Mouse (Mus musculus): Measurements from ENCODE around the gene Rbfox1. TPM values are rescaled to one million over a fixed set of nuclear protein-coding genes. Genes with fewer than 3 reads are reported as not detected.

Gene Rbfox1
- polyA plus RNA-seq, 1 experiment: 0.22 TPM

DNA sequence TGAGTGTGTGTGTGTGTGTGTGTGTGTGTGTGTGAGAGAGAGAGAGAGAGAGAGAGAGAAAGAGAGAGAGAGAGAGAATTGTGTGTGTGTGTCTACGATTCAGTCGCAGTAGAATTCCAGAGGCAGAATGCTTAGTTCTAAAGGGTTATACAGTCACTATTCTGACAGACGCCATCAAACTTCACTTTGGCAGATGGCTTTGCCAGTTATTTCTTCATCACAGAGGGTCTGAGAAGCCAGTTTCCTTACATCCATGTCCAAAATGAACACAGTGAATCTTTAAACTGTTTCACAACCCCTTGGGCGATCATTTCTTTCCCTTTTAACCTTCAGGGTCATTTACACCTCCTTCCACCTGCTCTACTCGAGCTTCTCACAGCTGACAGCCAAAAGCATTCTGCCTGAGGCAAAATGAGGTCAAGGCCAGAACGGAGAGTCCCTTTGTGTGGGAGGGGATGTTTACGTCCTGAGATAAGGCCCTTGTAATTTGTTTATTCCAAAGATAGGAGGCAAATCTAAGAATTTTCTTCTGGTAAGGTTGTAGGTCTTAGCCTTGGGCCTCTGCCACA, 1209.1 kb downstream of the Rbfox1 start:
- Histone ChIP-seq H3K36me3 (ENCODE audit: control insufficient read depth, insufficient read depth) (no peaks in the 10 kb centered on the region), H3K4me3 (ENCODE audit: insufficient read depth, poor library complexity, severe bottlenecking) (no peak overlapping the region), H3K79me3 (ENCODE audit: low read depth) (no peaks in the 10 kb centered on the region), H3K79me2 (ENCODE audit: control insufficient read depth, insufficient read depth) (no peaks in the 10 kb centered on the region), H3ac (ENCODE audit: control insufficient read depth, insufficient read length, low read depth) (no peak overlapping the region), H3K27me3 (ENCODE audit: control insufficient read depth, insufficient read depth, insufficient read length) (no peaks in the 10 kb centered on the region)
- TF ChIP-seq MYOD1 (IDR thresholded peaks at IDR 0.05; ENCODE audit: control insufficient read depth, insufficient read length, low read depth) (no peak), CEBPB (IDR thresholded peaks at IDR 0.05; ENCODE audit: low read depth) (no peak), MAX (IDR thresholded peaks at IDR 0.05) (no peak), USF1 (IDR thresholded peaks at IDR 0.05; ENCODE audit: low read depth) (no peak), MYOG (IDR thresholded peaks at IDR 0.05; ENCODE audit: control insufficient read depth, extremely low read depth, insufficient read length) (no peak), FOSL1 (IDR thresholded peaks at IDR 0.05; ENCODE audit: insufficient read depth, low read length, poor library complexity, severe bottlenecking) (no peak), CTCF (IDR thresholded peaks at IDR 0.05; ENCODE audit: control insufficient read depth, insufficient read depth, insufficient read length) (no peak)

DNA sequence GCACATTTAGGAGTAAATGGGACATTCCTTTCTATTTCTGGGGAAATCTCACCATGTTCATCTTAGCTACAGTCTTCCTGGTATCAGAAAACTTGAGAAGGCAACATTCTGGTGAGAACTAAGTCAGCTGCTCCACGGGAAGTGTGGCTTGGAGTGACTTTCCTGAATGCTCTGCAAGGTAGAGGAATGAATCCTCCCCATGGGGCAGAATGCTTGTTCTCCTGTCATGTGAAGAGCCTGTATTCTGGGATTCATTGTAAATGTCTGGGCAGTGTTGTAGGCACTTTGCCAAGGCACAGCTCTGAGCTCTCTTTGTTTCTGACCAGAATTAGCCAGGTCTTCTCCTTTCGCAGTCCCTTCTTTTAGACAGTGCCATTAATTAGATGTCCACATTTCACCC, 1211.9 kb downstream of the Rbfox1 start:
- no peak overlapping the region for H3ac ChIP-seq (ENCODE audit: control insufficient read depth, insufficient read length, low read depth)
- H3K79me2 ChIP-seq (ENCODE audit: control insufficient read depth, insufficient read depth): no peaks in the 10 kb centered on the region
- H3K79me3 ChIP-seq (ENCODE audit: low read depth): no peaks in the 10 kb centered on the region
- no peaks in the 10 kb centered on the region for H3K27me3 ChIP-seq (ENCODE audit: control insufficient read depth, insufficient read depth, insufficient read length)
- no peak overlapping the region for H3K4me3 ChIP-seq (ENCODE audit: insufficient read depth, poor library complexity, severe bottlenecking)
- TF ChIP-seq FOSL1 (IDR thresholded peaks at IDR 0.05; ENCODE audit: insufficient read depth, low read length, poor library complexity, severe bottlenecking) (no peak), USF1 (IDR thresholded peaks at IDR 0.05; ENCODE audit: low read depth) (no peak), MAX (IDR thresholded peaks at IDR 0.05) (no peak), MYOG (IDR thresholded peaks at IDR 0.05; ENCODE audit: control insufficient read depth, extremely low read depth, insufficient read length) (no peak), MYOD1 (IDR thresholded peaks at IDR 0.05; ENCODE audit: control insufficient read depth, insufficient read length, low read depth) (no peak), CEBPB (IDR thresholded peaks at IDR 0.05; ENCODE audit: low read depth) (no peak), CTCF (IDR thresholded peaks at IDR 0.05; ENCODE audit: control insufficient read depth, insufficient read depth, insufficient read length) (no peak)
- no peaks in the 10 kb centered on the region for H3K36me3 ChIP-seq (ENCODE audit: control insufficient read depth, insufficient read depth)

GRCm38 (mm10) chr16:7097951-7098710, 1213.0 kb downstream of the Rbfox1 start:
- H3K36me3 ChIP-seq (ENCODE audit: control insufficient read depth, insufficient read depth): no peaks in the 10 kb centered on the region
- no peak for TF ChIP-seq MAX (IDR thresholded peaks at IDR 0.05)
- no peak for TF ChIP-seq USF1 (IDR thresholded peaks at IDR 0.05; ENCODE audit: low read depth)
- TF ChIP-seq MYOG (IDR thresholded peaks at IDR 0.05; ENCODE audit: control insufficient read depth, extremely low read depth, insufficient read length): no peak
- TF ChIP-seq FOSL1 (IDR thresholded peaks at IDR 0.05; ENCODE audit: insufficient read depth, low read length, poor library complexity, severe bottlenecking): no peak
- TF ChIP-seq CEBPB (IDR thresholded peaks at IDR 0.05; ENCODE audit: low read depth): no peak
- TF ChIP-seq CTCF (IDR thresholded peaks at IDR 0.05; ENCODE audit: control insufficient read depth, insufficient read depth, insufficient read length): no peak
- no peak for TF ChIP-seq MYOD1 (IDR thresholded peaks at IDR 0.05; ENCODE audit: control insufficient read depth, insufficient read length, low read depth)
- no peaks in the 10 kb centered on the region for H3K27me3 ChIP-seq (ENCODE audit: control insufficient read depth, insufficient read depth, insufficient read length)
- H3ac ChIP-seq (ENCODE audit: control insufficient read depth, insufficient read length, low read depth): no peak overlapping the region
- no peaks in the 10 kb centered on the region for H3K79me2 ChIP-seq (ENCODE audit: control insufficient read depth, insufficient read depth)
- H3K79me3 ChIP-seq (ENCODE audit: low read depth): no peaks in the 10 kb centered on the region
- H3K4me3 ChIP-seq (ENCODE audit: insufficient read depth, poor library complexity, severe bottlenecking): no peak overlapping the region

- Histone ChIP-seq H3K36me3 (ENCODE audit: control insufficient read depth, insufficient read depth) (no peaks in the 10 kb centered on the region), H3K79me3 (ENCODE audit: low read depth) (no peaks in the 10 kb centered on the region), H3K27me3 (ENCODE audit: control insufficient read depth, insufficient read depth, insufficient read length) (no peaks in the 10 kb centered on the region), H3K79me2 (ENCODE audit: control insufficient read depth, insufficient read depth) (no peaks in the 10 kb centered on the region), H3K4me3 (ENCODE audit: insufficient read depth, poor library complexity, severe bottlenecking) (no peak overlapping the region), H3ac (ENCODE audit: control insufficient read depth, insufficient read length, low read depth) (no peak overlapping the region)
- TF ChIP-seq CEBPB (IDR thresholded peaks at IDR 0.05; ENCODE audit: low read depth): no peak
- TF ChIP-seq MAX (IDR thresholded peaks at IDR 0.05): no peak
Observed at GRCm38 (mm10) chr16:7099506-7100300, 1214.5 kb downstream of the Rbfox1 start.

DNA sequence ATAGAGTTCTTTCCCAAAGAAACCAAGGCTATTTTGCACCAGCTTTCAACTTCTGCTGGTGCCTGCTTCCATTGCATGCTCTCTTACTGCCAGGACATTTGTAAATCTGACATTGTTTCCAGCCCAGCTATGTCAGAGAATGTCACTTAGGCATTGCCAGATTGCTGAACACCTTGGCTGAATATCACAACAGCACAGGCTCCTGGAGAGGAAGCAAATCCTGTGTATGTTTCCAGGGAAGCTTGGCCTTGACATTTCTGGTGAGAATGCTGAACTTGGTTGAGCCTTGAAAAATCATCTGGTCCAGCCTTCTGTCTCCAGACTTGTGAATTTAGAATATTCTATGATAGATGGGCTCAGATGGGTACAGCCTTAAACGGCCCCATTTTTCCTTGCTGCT, 1217.3 kb downstream of the Rbfox1 start:
- Histone ChIP-seq H3K79me3 (ENCODE audit: low read depth) (no peaks in the 10 kb centered on the region), H3K27me3 (ENCODE audit: control insufficient read depth, insufficient read depth, insufficient read length) (no peaks in the 10 kb centered on the region), H3K36me3 (ENCODE audit: control insufficient read depth, insufficient read depth) (no peaks in the 10 kb centered on the region), H3K4me3 (ENCODE audit: insufficient read depth, poor library complexity, severe bottlenecking) (no peak overlapping the region), H3K79me2 (ENCODE audit: control insufficient read depth, insufficient read depth) (no peaks in the 10 kb centered on the region), H3ac (ENCODE audit: control insufficient read depth, insufficient read length, low read depth) (no peak overlapping the region)
- TF ChIP-seq MAX (IDR thresholded peaks at IDR 0.05) (no peak), CTCF (IDR thresholded peaks at IDR 0.05; ENCODE audit: control insufficient read depth, insufficient read depth, insufficient read length) (no peak), MYOD1 (IDR thresholded peaks at IDR 0.05; ENCODE audit: control insufficient read depth, insufficient read length, low read depth) (no peak)

All from C2C12 (cell line).